Mouse (Mus musculus) cortical plate, adult 2 months (tissue): ENCODE data around the gene Coro6.

Experiments
- CTCF ChIP-seq: fragments of 200-500 bp; IDR thresholded peaks from 2 replicates; pipeline ENCODE4 v1.5.1; 2011; ENCODE audit warnings: mild to moderate bottlenecking, control low read depth, low read length; ENCODE audit not compliant: insufficient read depth; ENCODE audit errors: extremely low read depth
- POLR2A ChIP-seq: fragments of 200-500 bp; IDR thresholded peaks from 2 replicates; pipeline ENCODE4 v1.6.1; 2011; ENCODE audit warnings: mild to moderate bottlenecking, low read length, control low read depth; ENCODE audit not compliant: insufficient read depth; ENCODE audit errors: extremely low read depth

GRCm38 (mm10) chr11:77512891-77513810 lies 50.9 kb downstream of the Coro6 start:
- TF ChIP-seq CTCF (no peak), POLR2A (peak; percentile 13; the same call in 1 of the 2 replicates)
